Mouse (Mus musculus) heart, adult 2 months (tissue): ENCODE measurements around the gene Nek8. TPM values are rescaled to one million over a fixed set of nuclear protein-coding genes. Genes with fewer than 3 reads are reported as not detected.
"Not testable (repeated sequence)": the region's sequence is repeated elsewhere in the genome, so short reads cannot be mapped to it uniquely, and the experiment has no call there.

Experiments used
- DNase-seq, 2 experiments: peaks; one replicate each; pipeline ENCODE4 v3.0.0; 2021
- H3K27ac ChIP-seq: fragments of 200-600 bp; 2 replicates; pipeline ENCODE4 v1.8.1; 2022
- H3K27me3 ChIP-seq: fragments of 200-500 bp; 2 replicates; pipeline ENCODE4 v1.6.1; 2012; ENCODE audit warnings: mild to moderate bottlenecking, low read length, inconsistent platforms, mixed read lengths; ENCODE audit not compliant: control insufficient read depth, insufficient read depth
- H3K36me3 ChIP-seq: fragments of 200-500 bp; 2 replicates; pipeline ENCODE4 v1.6.1; 2012; ENCODE audit warnings: low read length, inconsistent platforms; ENCODE audit not compliant: control insufficient read depth, insufficient read depth
- H3K4me1 ChIP-seq: fragments of 200-500 bp; 2 replicates; pipeline ENCODE4 v1.6.1; 2011; ENCODE audit warnings: low read length; ENCODE audit not compliant: control insufficient read depth, insufficient read depth
- H3K4me3 ChIP-seq: fragments of 200-600 bp; 2 replicates; pipeline ENCODE4 v1.8.1; 2022
- H3K79me2 ChIP-seq: fragments of 200-500 bp; replicated peaks from 2 replicates; pipeline ENCODE4 v1.6.1; 2012; ENCODE audit warnings: mild to moderate bottlenecking, inconsistent platforms, low read length, moderate library complexity, mixed read lengths; ENCODE audit not compliant: control insufficient read depth, insufficient read depth
- H3K9ac ChIP-seq: fragments of 200-500 bp; 2 replicates; pipeline ENCODE4 v1.6.1; 2012; ENCODE audit warnings: low read depth, mild to moderate bottlenecking, control low read depth, inconsistent platforms, low read length, mixed read lengths
- CTCF ChIP-seq: fragments of 200-600 bp; IDR thresholded peaks from 2 replicates; pipeline ENCODE4 v1.8.1; 2022; ENCODE audit warnings: antibody characterized with exemption, mild to moderate bottlenecking, moderate library complexity
- EP300 ChIP-seq: fragments of 200-500 bp; IDR thresholded peaks from 2 replicates; pipeline ENCODE4 v1.6.1; 2011; ENCODE audit warnings: low read depth, low read length, control low read depth; ENCODE audit not compliant: insufficient read depth
- POLR2A ChIP-seq: fragments of 200-500 bp; IDR thresholded peaks from 2 replicates; pipeline ENCODE4 v1.6.1; 2011; ENCODE audit warnings: mild to moderate bottlenecking, low read depth, low read length, control low read depth; ENCODE audit not compliant: insufficient read depth
- WGBS: fragments of 180-500 bp; shearing (Covaris S2); methylation state at CpG from one replicate; pipeline ENCODE4 v1.1.7; 2018; 5-methylcytosine and 5-hydroxymethylcytosine counted together
- intact Hi-C: fragments of 180-260 bp; cut with DNase I; formaldehyde crosslinking; loops from one replicate; pipeline ENCODE4 v1.15.1; 2025
- polyA plus RNA-seq: library from polyadenylated mRNA; depleted of rRNA; stranded (reverse); fragments of >200 nt; gene quantifications from 2 replicates; pipeline ENCODE4 v1.2.3, GENCODE M21; 2012
- total RNA-seq, 2 experiments: library from RNA; stranded (reverse); gene quantifications; 2 replicates each; pipeline ENCODE4 v1.2.3; 2021

The Nek8 gene
- total and polyA plus RNA-seq, 3 experiments: 1.6 to 7.0 (median 2.5) TPM

DNA sequence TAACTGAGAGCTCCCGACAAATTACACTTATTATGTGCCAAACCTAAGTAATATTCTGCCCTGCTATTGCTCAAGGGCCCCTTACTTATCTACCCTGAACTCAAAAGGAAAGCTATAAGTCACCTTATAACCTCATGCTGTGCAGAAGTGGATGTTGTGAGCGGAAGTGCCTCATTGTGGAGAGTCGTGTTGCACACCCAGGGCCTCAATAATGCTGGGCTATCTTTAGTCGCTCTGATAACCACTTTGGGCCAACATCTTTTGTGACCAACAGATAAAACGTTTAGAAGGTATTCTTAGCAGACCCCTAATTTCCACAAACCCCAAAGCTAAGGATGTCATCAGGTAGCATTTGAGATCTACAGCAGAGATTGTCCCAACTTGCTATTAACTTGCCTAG lies 35.8 kb downstream of the Nek8 start:
- intact Hi-C loops: loop anchor here (5.0 kb wide), 1 partner anchor 43 kb away; no protein-coding TSS in a partner anchor
- Histone ChIP-seq H3K4me1 (peaks cover 6% of the 10 kb centered on the region), H3K27me3 (no peaks in the 10 kb centered on the region), H3K4me3 (no peak overlapping the region), H3K27ac (no peak overlapping the region), H3K36me3 (peaks cover 4% of the 10 kb centered on the region), H3K79me2 (peaks cover 6% of the 10 kb centered on the region), H3K9ac (no peak overlapping the region)
- WGBS: 41% methylated on average over 5 of the region's 5 CpGs
- no peak for DNase-seq
- TF ChIP-seq EP300 (no peak), CTCF (no peak), POLR2A (no peak)

DNA sequence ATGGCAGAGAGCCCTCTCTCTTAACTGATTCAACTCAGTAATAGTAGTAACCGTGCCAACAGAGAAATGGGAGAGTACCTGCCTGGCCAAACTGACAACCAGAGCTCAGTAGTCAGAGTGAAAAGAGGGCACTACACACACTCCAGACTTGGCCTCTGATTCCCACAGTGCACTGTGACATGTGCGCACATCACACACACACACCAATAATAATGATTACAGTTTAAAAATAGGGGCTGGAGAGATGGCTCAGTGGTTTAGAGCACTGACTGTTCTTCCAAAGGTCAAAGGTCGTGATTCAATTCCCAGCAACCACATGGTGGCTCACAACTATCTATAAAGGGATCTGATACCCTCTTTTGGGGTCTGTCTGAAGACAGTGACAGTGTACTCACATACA lies 38.5 kb downstream of the Nek8 start:
- WGBS: 59% methylated on average over 3 of the region's 3 CpGs
- Histone ChIP-seq H3K79me2 (peaks cover 6% of the 10 kb centered on the region), H3K4me1 (peaks cover 8% of the 10 kb centered on the region), H3K4me3 (no peak overlapping the region), H3K9ac (no peak overlapping the region), H3K27ac (peak overlapping the region; percentile 48), H3K36me3 (peaks cover 4% of the 10 kb centered on the region), H3K27me3 (no peaks in the 10 kb centered on the region)
- DNase-seq: no peak
- no peak for TF ChIP-seq CTCF
- no peak for TF ChIP-seq EP300
- TF ChIP-seq POLR2A: no peak
- intact Hi-C loops: no loop called here

DNA sequence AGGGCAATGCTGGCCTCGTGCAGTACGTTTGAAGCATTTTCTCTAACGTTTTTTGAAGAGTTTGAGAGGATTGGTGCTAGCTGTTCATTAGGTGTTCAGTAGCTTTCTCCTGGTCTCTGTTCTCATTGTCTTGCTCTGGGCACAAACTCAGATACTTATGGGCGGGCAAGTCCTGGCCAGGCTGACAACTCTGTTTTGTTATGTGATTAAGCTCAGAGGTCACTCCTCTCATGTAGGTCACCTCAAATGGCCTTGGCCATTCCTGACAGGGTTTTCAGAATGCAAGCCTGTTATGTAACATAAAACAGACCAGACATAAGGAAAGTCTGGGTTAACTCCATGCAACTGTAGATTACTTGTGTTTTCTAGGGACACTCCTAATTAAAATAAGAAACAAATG lies 38.9 kb downstream of the Nek8 start:
- TF ChIP-seq EP300 (0 out of 2 replicates have a peak, but pooled peaks have one; percentile 52), POLR2A (no peak)
- no peak overlapping the region for H3K9ac ChIP-seq
- H3K79me2 ChIP-seq: peaks cover 6% of the 10 kb centered on the region
- peaks cover 10% of the 10 kb centered on the region for H3K4me1 ChIP-seq
- WGBS: 52% methylated on average over 4 of the region's 4 CpGs
- DNase-seq: peak in 1 of 2 experiments; percentile 21
- H3K27me3 ChIP-seq: no peaks in the 10 kb centered on the region
- H3K4me3 ChIP-seq: no peak overlapping the region
- intact Hi-C loops: no loop called here
- peaks cover 4% of the 10 kb centered on the region for H3K36me3 ChIP-seq
- H3K27ac ChIP-seq: peak overlapping the region; percentile 48

DNA sequence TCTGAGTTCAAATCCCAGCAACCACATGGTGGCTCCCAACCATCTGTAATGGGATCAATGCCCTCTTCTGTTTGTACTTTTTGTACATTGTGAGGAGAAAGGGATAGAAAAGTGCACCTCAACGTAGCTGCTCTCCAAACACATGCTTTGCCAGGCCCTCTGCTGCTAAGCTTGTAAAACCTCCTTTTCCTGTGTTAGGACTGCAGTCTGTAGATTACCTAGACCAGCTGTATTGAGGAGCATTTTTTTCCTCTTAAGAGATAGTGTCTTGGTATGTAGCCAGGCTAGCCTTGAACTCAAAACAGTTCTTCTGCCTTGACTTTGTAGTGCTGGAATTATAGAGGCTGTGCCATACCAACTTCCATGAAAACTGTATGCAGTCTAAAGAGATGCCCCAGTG lies 40.3 kb downstream of the Nek8 start:
- no peak for DNase-seq
- TF ChIP-seq EP300: no peak
- TF ChIP-seq CTCF: no peak
- no peak for TF ChIP-seq POLR2A

DNA sequence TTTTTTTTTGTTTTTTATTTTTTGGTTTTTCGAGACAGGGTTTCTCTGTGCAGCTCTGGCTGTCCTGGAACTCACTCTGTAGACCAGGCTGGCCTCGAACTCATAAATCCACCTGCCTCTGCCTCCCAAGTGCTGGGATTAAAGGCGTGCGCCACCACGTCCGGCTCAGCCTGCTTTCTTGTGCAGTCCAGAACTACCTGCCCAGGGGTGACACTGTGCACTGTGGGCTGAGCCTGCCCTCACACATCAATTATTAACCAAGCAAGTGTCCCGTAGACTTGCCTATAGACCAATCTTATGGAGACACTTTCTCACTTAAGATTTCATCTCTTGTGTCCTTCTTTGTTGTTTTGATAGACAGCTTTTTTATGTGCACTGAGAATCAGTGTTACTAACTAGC lies 41.2 kb downstream of the Nek8 start:
- H3K4me1 ChIP-seq, H3K79me2 ChIP-seq, H3K9ac ChIP-seq, H3K36me3 ChIP-seq, H3K4me3 ChIP-seq, H3K27ac ChIP-seq, H3K27me3 ChIP-seq, DNase-seq, intact Hi-C loops: not testable (repeated sequence)
- WGBS: 92% methylated on average over 7 of the region's 7 CpGs

More for the DNA sequence above, 40.3 kb downstream of the Nek8 start:
- Histone ChIP-seq H3K4me1 (peaks cover 8% of the 10 kb centered on the region), H3K79me2 (peaks cover 4% of the 10 kb centered on the region; the same call in 1 of the 2 replicates), H3K27ac (no peak overlapping the region), H3K27me3 (no peaks in the 10 kb centered on the region), H3K9ac (no peak overlapping the region), H3K4me3 (no peak overlapping the region), H3K36me3 (peaks cover 4% of the 10 kb centered on the region)
- 42% methylated on average over 1 of the region's 1 CpGs for WGBS
- intact Hi-C loops: no loop called here

DNA sequence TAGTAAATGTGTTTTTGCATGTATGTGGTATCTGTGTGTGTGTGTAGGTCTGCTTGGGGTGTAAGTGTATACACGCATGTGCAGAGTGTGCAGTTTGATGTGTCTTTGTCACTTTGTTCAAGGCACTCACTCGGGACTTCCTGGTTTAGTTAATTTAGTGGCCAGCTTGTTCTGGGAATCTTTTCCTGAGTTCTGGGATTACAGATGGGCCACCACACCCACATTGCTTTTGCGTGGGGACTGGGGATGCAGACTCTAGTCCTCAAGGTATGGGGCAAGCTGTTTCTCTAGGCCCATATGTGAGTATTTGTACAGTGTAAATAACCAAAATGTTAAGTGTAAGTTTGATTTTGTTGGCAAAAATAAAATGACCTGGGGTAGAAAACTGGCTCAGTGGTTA lies 42.1 kb downstream of the Nek8 start:
- WGBS: 43% methylated on average over 3 of the region's 3 CpGs
- Histone ChIP-seq H3K27ac (no peak overlapping the region), H3K36me3 (peaks cover 4% of the 10 kb centered on the region), H3K27me3 (no peaks in the 10 kb centered on the region), H3K4me1 (peaks cover 8% of the 10 kb centered on the region), H3K79me2 (peaks cover 8% of the 10 kb centered on the region), H3K4me3 (no peak overlapping the region), H3K9ac (no peak overlapping the region)
- no peak for DNase-seq
- intact Hi-C loops: no loop called here
- no peak for TF ChIP-seq EP300
- TF ChIP-seq CTCF: no peak
- TF ChIP-seq POLR2A: no peak
